Mouse (Mus musculus) neural tube, embryonic 14.5 days (tissue): Measurements from ENCODE around the gene Fpgt. TPM values are rescaled to one million over a fixed set of nuclear protein-coding genes. Genes with fewer than 3 reads are reported as not detected.

Source experiments
- ATAC-seq: fragments of 200-750 bp; cut with Nextera tagmentation; 2 replicates; pipeline ENCODE4 v1.8.0; 2017; ENCODE audit warnings: low read depth, mild to moderate bottlenecking, moderate TSS enrichment, moderate library complexity
- H3K27ac ChIP-seq: fragments of 300-500 bp; sonication (generic); 2 replicates; pipeline ENCODE4 v1.5.1; 2014; ENCODE audit warnings: low read depth, mild to moderate bottlenecking, control low read depth, low read length, moderate library complexity, mixed read lengths
- H3K27me3 ChIP-seq: fragments of 300-500 bp; sonication (generic); 2 replicates; pipeline ENCODE4 v1.6.1; 2014; ENCODE audit warnings: low read length; ENCODE audit not compliant: control insufficient read depth, insufficient read depth
- H3K36me3 ChIP-seq: fragments of 300-500 bp; sonication (generic); 2 replicates; pipeline ENCODE4 v1.6.1; 2014; ENCODE audit warnings: low read length, mixed read lengths; ENCODE audit not compliant: control insufficient read depth, insufficient read depth
- H3K4me1 ChIP-seq: fragments of 300-500 bp; sonication (generic); 2 replicates; pipeline ENCODE4 v1.6.1; 2014; ENCODE audit warnings: low read length; ENCODE audit not compliant: control insufficient read depth, insufficient read depth
- H3K4me2 ChIP-seq: fragments of 300-500 bp; sonication (generic); 2 replicates; pipeline ENCODE4 v1.6.1; 2014; ENCODE audit warnings: mild to moderate bottlenecking, low read depth, low read length, control low read depth
- H3K4me3 ChIP-seq: fragments of 300-500 bp; sonication (generic); 2 replicates; pipeline ENCODE4 v1.5.1; 2014; ENCODE audit warnings: low read depth, low read length, control low read depth, mixed read lengths
- H3K9ac ChIP-seq: fragments of 300-500 bp; sonication (generic); replicated peaks from 2 replicates; pipeline ENCODE4 v1.6.1; 2014; ENCODE audit warnings: low read depth, mild to moderate bottlenecking, control low read depth, low read length, mixed read lengths
- H3K9me3 ChIP-seq: fragments of 300-500 bp; sonication (generic); 2 replicates; pipeline ENCODE4 v1.6.1; 2016; ENCODE audit warnings: low read length; ENCODE audit not compliant: control insufficient read depth
- WGBS: fragments of 180-500 bp; shearing (Covaris S2); extraction: QIAGEN DNeasy Blood & Tissue Kit; methylation state at CpG from one replicate; pipeline ENCODE4 v1.1.7; 2014; 5-methylcytosine and 5-hydroxymethylcytosine counted together
- polyA plus RNA-seq: library from polyadenylated mRNA; unstranded; fragments of >200 nt; fragmentation: Nextera tagmentation; extraction: Ambion mirVana; gene quantifications from 2 replicates; pipeline ENCODE4 v1.2.1, GENCODE M21; 2014

Fpgt gene
- 21.9 and 26.1 TPM in 2 replicates for polyA plus RNA-seq

- peak within 1 kb of the TSS; percentile 77 for H3K9ac ChIP-seq
- 0 out of 2 replicates have a peak, but pooled peaks cover 3% of the 10 kb centered on the region for H3K36me3 ChIP-seq
- H3K27me3 ChIP-seq: no peaks in the 10 kb centered on the region
- H3K27ac ChIP-seq: peak within 1 kb of the TSS; percentile 90
- peak within 1 kb of the TSS; percentile 62 for H3K4me2 ChIP-seq
- under 1% methylated on average over 45 of the region's 47 CpGs for WGBS
- ATAC-seq: peak; percentile 99
- H3K9me3 ChIP-seq: no peaks in the 10 kb centered on the region
- H3K4me1 ChIP-seq: 0 out of 2 replicates have a peak, but pooled peaks cover 3% of the 10 kb centered on the region
- H3K4me3 ChIP-seq: peak within 1 kb of the TSS; percentile 44
Measured at GRCm38 (mm10) chr3:155093116-155093956, at the start of gene Fpgt, which contains the start of gene Lrriq3. Fpgt (minus strand) TSS chr3:155093403. Lrriq3 (plus strand) TSS chr3:155093434.

GRCm38 (mm10) chr3:155141047-155141446 lies 47.8 kb upstream of the Fpgt start:
- no peak overlapping the region for H3K27ac ChIP-seq
- WGBS: 95% methylated on average over 11 of the region's 11 CpGs
- no peaks in the 10 kb centered on the region for H3K9me3 ChIP-seq
- H3K4me2 ChIP-seq: no peak overlapping the region
- H3K9ac ChIP-seq: no peak overlapping the region
- H3K27me3 ChIP-seq: no peaks in the 10 kb centered on the region
- H3K4me3 ChIP-seq: no peak overlapping the region
- no peak for ATAC-seq
- no peaks in the 10 kb centered on the region for H3K36me3 ChIP-seq
- H3K4me1 ChIP-seq: no peaks in the 10 kb centered on the region

GRCm38 (mm10) chr3:155137737-155138136 lies 44.5 kb upstream of the Fpgt start:
- Histone ChIP-seq H3K4me2 (no peak overlapping the region), H3K4me3 (no peak overlapping the region), H3K27me3 (no peaks in the 10 kb centered on the region), H3K4me1 (no peaks in the 10 kb centered on the region), H3K9ac (no peak overlapping the region), H3K9me3 (no peaks in the 10 kb centered on the region), H3K27ac (no peak overlapping the region), H3K36me3 (no peaks in the 10 kb centered on the region)
- WGBS: 88% methylated on average over 5 of the region's 5 CpGs
- no peak for ATAC-seq

- no peak for ATAC-seq
- no peaks in the 10 kb centered on the region for H3K9me3 ChIP-seq
- no peak overlapping the region for H3K27ac ChIP-seq
- H3K4me3 ChIP-seq: no peak overlapping the region
- H3K4me1 ChIP-seq: no peaks in the 10 kb centered on the region
- H3K9ac ChIP-seq: no peak overlapping the region
- H3K36me3 ChIP-seq: no peaks in the 10 kb centered on the region
- WGBS: 81% methylated on average over 1 of the region's 1 CpGs
- H3K27me3 ChIP-seq: no peaks in the 10 kb centered on the region
- no peak overlapping the region for H3K4me2 ChIP-seq
Measured at GRCm38 (mm10) chr3:155105957-155106356, 12.8 kb upstream of the Fpgt start.

GRCm38 (mm10) chr3:155099266-155099665 lies 6.1 kb upstream of the Fpgt start:
- Histone ChIP-seq H3K27ac (no peak overlapping the region), H3K4me3 (no peak overlapping the region), H3K27me3 (no peaks in the 10 kb centered on the region), H3K4me1 (no peaks in the 10 kb centered on the region), H3K4me2 (no peak overlapping the region), H3K36me3 (no peaks in the 10 kb centered on the region), H3K9me3 (no peaks in the 10 kb centered on the region), H3K9ac (no peak overlapping the region)
- ATAC-seq: no peak
- 86% methylated on average over 1 of the region's 1 CpGs for WGBS

GRCm38 (mm10) chr3:155092081-155092480 lies 1.1 kb downstream of the Fpgt start:
- Histone ChIP-seq H3K4me3 (peak overlapping the region; percentile 44), H3K4me1 (0 out of 2 replicates have a peak, but pooled peaks cover 3% of the 10 kb centered on the region), H3K9ac (no peak overlapping the region), H3K27me3 (no peaks in the 10 kb centered on the region), H3K4me2 (peak overlapping the region; percentile 62; the same call in 1 of the 2 replicates), H3K36me3 (peaks cover 11% of the 10 kb centered on the region), H3K27ac (no peak overlapping the region), H3K9me3 (no peaks in the 10 kb centered on the region)
- no peak for ATAC-seq
- WGBS: 94% methylated on average over 6 of the region's 6 CpGs

GRCm38 (mm10) chr3:155077908-155078307 lies 15.3 kb downstream of the Fpgt start:
- H3K4me2 ChIP-seq: no peak overlapping the region
- no peak overlapping the region for H3K9ac ChIP-seq
- 90% methylated on average over 4 of the region's 4 CpGs for WGBS
- ATAC-seq: no peak
- no peak overlapping the region for H3K27ac ChIP-seq
- no peaks in the 10 kb centered on the region for H3K4me1 ChIP-seq
- H3K4me3 ChIP-seq: no peak overlapping the region
- H3K9me3 ChIP-seq: no peaks in the 10 kb centered on the region
- H3K36me3 ChIP-seq: no peaks in the 10 kb centered on the region
- H3K27me3 ChIP-seq: no peaks in the 10 kb centered on the region

GRCm38 (mm10) chr3:155059449-155059822 lies 33.8 kb downstream of the Fpgt start:
- no peaks in the 10 kb centered on the region for H3K9me3 ChIP-seq
- no peaks in the 10 kb centered on the region for H3K4me1 ChIP-seq
- H3K4me3 ChIP-seq: no peak overlapping the region
- no peak overlapping the region for H3K9ac ChIP-seq
- no peak overlapping the region for H3K27ac ChIP-seq
- no peak for ATAC-seq
- H3K27me3 ChIP-seq: no peaks in the 10 kb centered on the region
- H3K4me2 ChIP-seq: no peak overlapping the region
- H3K36me3 ChIP-seq: no peaks in the 10 kb centered on the region

- H3K4me3 ChIP-seq: no peak overlapping the region
- no peaks in the 10 kb centered on the region for H3K4me1 ChIP-seq
- no peaks in the 10 kb centered on the region for H3K27me3 ChIP-seq
- H3K9me3 ChIP-seq: no peaks in the 10 kb centered on the region
- WGBS: 86% methylated on average over 6 of the region's 6 CpGs
- no peak overlapping the region for H3K9ac ChIP-seq
- H3K36me3 ChIP-seq: no peaks in the 10 kb centered on the region
- H3K4me2 ChIP-seq: no peak overlapping the region
- ATAC-seq: no peak
- no peak overlapping the region for H3K27ac ChIP-seq
Measured at GRCm38 (mm10) chr3:155058800-155059448, 34.3 kb downstream of the Fpgt start.
